Mouse (Mus musculus) yolk sac, embryonic 10.5 days (tissue): ENCODE measurements around the gene Pfdn2.

Experiments
- DNase-seq: peaks from one replicate; pipeline ENCODE4 v3.0.0-alpha.2; 2017; ENCODE audit warnings: low spot score

The Pfdn2 gene

DNA sequence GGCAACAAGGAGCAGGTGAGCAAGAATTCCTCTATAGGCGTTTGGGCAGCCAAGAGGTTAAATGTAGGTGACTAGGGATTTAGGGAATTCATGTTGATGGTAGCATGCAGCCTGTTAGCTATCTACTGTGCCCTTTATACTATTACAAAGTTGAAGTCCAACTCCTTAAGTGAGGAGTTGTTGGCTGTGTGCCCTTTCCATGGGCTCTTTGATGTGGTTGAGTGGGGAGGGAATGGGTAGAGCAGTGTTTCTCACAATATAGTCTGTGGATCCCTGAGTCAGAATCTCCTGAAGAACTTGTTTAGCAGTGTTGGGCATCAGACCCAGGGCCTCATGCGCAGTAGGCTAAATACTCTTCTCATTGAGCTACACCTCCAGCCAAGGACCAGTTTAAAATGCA is 11.3 kb downstream of the Pfdn2 start:
- no peak for DNase-seq

- DNase-seq: no peak
These were observed 13.0 kb downstream of the Pfdn2 start for GRCm38 (mm10) chr1:171358421-171358820.

- no peak for DNase-seq
These were observed 14.8 kb downstream of the Pfdn2 start for GRCm38 (mm10) chr1:171360253-171360652.

- DNase-seq: peak; percentile 84
These were observed 15.2 kb downstream of the Pfdn2 start, which contains the start of gene Klhdc9 for GRCm38 (mm10) chr1:171360656-171361055. TSS of gene Klhdc9 (minus strand) at chr1:171360798.

DNA sequence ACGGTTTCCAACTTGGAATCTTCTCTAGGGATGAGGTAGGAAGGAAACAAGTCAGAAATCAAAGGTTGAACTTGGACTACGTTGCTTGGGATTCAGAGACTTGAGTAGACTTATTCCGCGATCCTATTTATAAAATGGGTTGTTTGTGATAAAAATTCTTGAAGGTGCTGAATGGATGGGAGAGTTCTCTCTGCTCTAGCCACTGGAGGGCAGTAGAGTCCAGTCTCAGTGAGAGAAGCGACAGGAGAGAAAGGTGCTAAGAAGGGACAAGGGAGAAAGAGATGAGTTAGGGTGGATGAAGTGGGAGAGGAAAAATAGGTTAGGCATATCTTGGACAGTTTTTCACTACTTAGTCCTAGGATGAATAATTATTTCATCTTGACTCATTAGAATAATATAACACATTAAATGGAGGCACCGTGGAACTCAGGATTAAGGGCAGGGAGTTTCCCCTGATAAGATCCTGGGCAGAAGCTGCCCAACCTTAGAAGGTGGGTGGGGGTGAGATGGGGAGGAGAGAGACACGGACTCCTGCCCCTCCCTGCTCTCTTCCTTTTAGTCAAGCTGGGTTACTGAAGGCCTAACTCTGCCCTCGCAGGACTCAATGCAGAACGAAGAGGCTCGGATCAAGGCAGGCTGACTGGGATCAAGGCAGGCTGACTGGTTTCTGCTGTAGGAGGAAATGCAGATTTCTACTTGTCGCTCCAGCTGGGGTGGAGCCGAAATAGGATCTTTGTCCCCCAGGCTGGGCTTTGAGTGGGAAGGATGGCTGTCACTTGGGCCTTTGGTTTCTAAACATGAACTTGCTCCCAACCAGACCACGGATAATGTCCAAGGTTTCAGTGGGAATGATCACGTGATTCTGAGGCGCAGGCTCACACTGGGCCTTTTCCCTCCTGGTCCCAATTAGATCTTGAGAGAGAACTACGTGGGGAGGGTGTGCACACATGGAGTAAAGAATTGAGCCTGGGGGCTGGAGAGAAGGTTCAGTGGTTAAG is 15.9 kb downstream of the Pfdn2 start:
- peak; percentile 69 for DNase-seq

- no peak for DNase-seq
These were observed 20.5 kb downstream of the Pfdn2 start for GRCm38 (mm10) chr1:171365934-171366333.

DNA sequence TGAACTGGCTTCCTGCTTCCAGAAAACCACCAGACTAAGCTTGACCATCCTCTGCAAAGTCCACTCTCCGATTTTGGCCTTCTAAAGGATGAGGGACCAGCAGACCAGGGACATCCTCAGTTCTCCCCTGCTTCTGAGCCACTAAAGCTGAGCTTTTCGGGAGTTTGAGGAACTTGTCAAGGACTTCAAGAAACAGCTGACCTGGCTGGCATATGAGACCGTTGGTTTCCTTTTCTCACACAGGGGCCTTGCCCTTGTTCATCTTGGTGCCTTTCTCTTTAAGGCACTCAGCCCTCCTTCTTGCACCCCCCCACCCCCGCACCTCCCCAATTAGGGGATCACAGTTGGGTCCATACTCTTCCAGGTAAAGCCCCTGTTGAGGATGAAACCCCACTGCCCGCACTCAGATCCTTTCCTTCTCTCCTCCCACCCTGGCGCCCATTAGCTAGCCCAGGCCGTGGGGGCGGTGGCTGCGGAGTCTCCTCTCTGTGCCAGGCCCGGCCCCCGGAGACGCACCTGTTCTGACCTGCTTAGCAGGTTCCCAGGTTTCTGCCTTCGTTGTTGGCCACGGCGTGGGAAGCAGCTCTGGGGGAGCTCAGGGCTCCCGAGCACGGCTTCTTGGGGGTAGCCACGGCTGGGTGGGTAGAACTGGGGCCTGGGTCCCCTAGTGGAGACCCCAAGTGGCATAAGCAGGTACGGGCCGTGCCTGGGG is 24.5 kb downstream of the Pfdn2 start, which contains the start of gene Nectin4:
Nectin4 (plus strand) TSS at position 255 of the 712 bp plus-strand sequence.
- DNase-seq: no peak

DNA sequence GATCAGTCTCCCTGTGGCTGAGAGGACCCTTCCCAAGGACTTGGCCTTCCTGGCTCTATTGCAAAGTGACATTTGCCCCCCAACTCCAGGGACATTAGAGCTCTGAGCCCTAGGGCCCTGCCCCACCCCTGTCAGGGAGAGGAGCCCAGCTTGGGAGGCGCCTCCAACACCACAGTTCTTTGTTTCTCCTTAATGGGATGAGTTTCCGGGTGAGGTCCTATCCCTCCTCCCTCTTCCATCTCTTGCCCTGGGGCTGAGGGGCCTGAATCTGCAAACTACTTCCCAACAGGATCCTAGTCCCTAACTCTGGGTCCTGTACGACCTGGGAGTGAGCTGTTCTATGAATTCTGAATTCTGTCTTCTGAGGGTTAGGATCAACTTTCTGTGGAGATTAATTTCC is 27.4 kb downstream of the Pfdn2 start:
- DNase-seq: no peak

DNA sequence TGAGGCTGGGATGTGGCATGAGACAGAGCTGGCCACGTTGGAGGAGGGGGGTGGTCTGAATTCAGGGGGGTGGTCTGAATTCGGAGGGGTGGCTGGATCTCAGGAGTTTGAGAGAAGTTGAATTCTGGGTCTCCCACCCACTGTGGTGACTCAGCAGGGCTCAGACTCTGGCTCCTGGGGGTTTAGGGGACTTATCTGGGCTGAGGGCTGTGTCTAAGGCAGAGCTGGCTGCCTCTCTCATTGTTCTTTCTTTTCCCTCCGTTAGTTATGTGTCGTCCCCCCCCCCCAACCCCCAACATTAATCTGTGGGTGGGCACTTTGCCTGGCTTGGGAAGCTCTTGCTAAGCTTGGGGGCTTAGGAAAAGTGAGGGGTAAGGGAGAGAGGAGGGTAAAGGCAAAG is 28.5 kb downstream of the Pfdn2 start:
- no peak for DNase-seq

GRCm38 (mm10) chr1:171375646-171376097 is 30.2 kb downstream of the Pfdn2 start:
- no peak for DNase-seq

GRCm38 (mm10) chr1:171378298-171378697 is 32.8 kb downstream of the Pfdn2 start:
- no peak for DNase-seq

DNA sequence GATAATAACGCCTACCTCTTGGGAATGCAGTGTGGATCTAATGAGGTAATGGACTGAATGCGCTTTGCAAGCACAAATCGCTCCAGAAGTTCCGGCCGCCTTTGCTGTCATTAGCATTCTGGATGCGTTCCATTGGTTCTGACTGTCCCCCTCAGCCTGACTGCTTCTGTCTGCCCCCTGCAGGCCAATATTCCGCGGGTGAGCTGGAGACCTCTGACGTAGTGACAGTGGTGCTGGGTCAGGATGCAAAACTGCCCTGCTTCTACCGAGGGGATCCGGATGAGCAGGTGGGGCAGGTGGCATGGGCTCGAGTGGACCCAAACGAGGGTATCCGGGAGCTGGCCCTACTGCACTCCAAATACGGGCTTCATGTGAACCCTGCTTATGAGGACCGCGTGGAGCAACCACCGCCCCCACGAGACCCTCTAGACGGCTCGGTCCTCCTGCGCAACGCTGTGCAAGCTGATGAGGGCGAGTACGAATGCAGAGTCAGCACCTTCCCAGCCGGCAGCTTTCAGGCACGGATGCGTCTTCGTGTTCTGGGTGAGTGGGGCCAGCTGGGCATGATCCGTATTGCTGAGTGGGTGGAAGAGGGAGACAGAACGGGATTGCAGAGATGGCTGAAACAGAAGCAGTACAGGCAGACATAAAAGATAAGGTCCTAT is 34.6 kb downstream of the Pfdn2 start:
- peak; percentile 60 for DNase-seq

DNA sequence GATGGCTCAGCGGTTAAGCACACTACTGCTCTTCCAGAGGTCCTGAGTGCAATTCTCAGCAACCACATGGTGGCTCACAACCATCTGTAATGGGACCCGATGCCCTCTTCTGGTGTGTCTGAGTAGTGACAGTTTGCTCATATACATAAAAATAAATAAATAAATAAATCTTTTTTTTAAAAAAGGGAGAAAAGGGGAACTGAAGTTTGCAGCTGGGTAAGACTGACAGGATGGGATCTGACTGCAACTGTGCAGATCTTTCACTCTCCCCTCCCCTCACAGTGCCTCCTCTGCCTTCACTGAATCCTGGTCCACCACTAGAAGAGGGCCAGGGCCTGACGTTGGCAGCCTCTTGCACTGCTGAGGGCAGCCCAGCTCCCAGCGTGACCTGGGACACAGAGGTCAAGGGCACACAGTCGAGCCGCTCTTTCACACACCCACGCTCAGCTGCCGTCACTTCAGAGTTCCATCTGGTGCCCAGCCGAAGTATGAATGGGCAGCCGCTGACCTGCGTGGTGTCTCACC is 36.7 kb downstream of the Pfdn2 start:
- DNase-seq: no peak

DNA sequence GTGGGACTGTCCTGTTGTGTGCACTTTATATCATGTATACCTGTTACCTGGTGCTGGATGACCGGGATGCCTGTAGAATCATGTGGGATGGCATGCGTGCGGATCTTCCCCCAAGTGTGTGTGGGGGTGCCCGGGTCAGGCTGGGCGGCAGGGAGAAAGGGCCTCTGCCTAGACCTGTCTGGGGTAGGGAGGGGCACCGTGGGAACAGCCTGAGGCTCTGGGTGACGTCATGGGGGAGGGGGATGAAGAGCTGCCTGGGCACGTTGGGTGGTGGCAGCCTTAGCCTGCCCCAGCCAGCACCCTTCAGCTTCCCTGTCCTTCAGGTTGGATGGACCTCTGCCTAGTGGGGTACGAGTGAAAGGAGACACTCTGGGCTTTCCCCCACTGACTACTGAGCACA is 38.9 kb downstream of the Pfdn2 start:
- no peak for DNase-seq

DNA sequence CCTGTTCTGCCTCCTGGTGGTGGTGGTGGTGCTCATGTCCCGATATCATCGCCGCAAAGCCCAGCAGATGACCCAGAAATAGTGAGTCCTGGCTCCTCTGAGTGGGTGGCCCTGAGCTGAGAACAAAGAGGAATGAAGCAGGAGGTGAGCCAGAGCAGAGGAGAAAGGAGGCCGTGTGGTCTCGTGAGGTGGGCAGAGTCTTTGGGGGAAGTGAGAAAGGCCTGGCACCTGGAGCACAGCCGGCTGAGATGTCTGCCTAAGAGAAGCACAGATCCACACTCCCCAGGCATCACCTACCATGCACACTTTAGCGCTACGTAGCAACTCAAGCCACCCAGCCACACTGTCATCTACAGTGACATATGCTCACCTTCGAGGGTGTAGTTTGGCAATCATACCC is 39.7 kb downstream of the Pfdn2 start:
- DNase-seq: no peak

DNA sequence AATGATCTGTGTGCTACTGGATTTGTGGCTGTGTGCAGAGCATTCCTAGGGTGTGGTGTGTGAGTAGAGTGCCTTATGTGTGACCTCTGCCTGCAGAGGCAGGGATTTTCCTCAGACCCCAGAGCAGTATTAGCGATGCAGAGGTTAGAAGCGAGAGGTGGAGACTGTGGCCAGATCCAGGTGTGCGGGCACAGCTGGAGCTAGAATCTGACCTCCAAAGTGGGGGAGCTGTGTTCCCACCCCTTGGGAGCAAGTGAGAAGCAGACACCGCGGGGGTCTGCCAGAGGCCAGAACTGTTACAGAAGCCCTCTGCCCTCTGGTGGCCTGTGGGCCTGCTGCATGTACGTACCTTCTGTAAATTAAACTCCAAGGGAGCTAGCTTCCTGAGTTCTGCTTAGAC is 41.6 kb downstream of the Pfdn2 start:
- peak; percentile 24 for DNase-seq

DNA sequence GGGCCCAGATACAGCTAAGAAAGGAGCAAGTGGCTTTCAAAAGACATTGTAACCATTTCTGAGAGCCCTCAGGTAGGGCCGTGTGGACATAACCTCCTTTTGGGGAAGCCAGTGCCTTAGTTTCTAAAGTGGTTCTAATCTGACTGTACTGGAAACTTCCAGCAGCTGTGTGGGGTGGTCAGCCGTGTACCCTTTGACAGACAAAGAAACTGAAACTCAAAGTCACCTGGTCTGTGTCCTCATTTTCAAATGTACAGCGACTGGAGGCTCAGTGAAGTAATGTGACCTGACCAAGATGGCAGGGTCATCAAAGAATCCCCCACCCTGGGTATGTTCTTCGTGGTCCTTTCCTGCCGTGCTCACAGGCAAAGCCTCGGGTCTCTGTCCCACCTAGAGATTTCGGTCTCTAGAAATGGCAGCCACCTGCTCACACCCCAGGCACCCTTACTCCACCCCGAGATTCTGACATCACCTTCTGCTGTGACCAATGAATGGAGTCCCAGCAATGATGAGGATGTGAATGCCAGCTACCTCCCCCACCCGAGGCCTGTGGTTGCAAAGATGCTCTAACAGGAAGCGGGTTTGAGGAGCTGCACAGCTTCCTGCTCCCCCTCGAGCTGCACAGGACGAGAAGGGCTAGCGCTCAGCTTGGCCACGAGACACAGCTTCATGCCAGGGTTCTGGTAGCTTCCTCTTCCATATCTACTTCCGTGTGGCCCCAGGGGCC is 43.1 kb downstream of the Pfdn2 start, which contains the start of gene Arhgap30:
Arhgap30 (plus strand) TSS at position 579 of the 727 bp plus-strand sequence.
- DNase-seq: no peak

GRCm38 (mm10) chr1:171390101-171390500 is 44.6 kb downstream of the Pfdn2 start:
- DNase-seq: no peak

GRCm38 (mm10) chr1:171401821-171402220 is 56.4 kb downstream of the Pfdn2 start:
- no peak for DNase-seq

DNA sequence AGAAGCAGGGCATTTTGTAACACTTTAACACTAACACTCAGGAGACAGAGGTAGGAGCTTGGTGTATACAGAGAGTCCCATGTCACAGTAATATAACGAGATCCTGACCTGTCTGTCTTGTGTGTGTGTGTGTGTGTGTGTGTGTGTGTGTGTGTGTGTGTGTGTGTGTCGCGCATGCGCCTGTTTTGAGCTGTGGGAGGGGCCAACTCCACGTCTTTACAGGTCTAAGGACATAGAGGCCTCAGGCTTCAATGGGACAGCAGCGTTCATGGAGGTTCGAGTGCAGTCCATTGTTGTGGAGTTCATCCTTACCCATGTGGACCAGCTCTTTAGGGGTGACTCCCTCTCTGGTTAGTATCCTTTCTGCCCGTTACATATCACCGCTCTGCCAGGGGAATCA is 57.5 kb downstream of the Pfdn2 start:
- no peak for DNase-seq

GRCm38 (mm10) chr1:171407263-171407662 is 61.8 kb downstream of the Pfdn2 start:
- no peak for DNase-seq
